Mouse (Mus musculus): ENCODE measurements at regions not wholly inside any gene's neighbourhood (a gene's known extent, or its start where the extent isn't known, plus 50 kb on each side); places are given as distances from the start of the nearest gene placed in this dataset.

GRCm38 (mm10) chr1:151096079-151096478 is 86.3 kb upstream of the Gm47985 start:
- TF ChIP-seq POLR2A (IDR thresholded peaks at IDR 0.05; ENCODE audit: low read depth, low read length) = no peak
- TF ChIP-seq CTCF (conservative IDR thresholded peaks at IDR 0.05; ENCODE audit: insufficient read depth, insufficient read length, low read depth, low read length) = no peak

Measured in kidney, adult 2 months (tissue).